Mouse (Mus musculus): ENCODE data around the gene Smad6. TPM values are rescaled to one million over a fixed set of nuclear protein-coding genes. Genes with fewer than 3 reads are reported as not detected.
A peak's percentile ranks its signal among the peaks of the same experiment; 100 is the strongest.

The Smad6 gene
- total and polyA plus RNA-seq, 2 experiments, result 4.1 to 12.6 TPM

GRCm38 (mm10) chr9:63970388-63970787 is 51.5 kb downstream of the Smad6 start:
- peak; percentile 33 for DNase-seq (ENCODE audit: extremely low read depth, low read depth, low spot score)
- no peak overlapping the region for H3K9ac ChIP-seq (ENCODE audit: low read depth, low read length)
- H3K27me3 ChIP-seq (ENCODE audit: control insufficient read depth, insufficient read depth, low read length), result no peaks in the 10 kb centered on the region
- 70% methylated on average over 12 of the region's 12 CpGs for WGBS
- TF ChIP-seq CTCF (IDR thresholded peaks at IDR 0.05; ENCODE audit: low read depth, low read length) (no peak), POLR2A (IDR thresholded peaks at IDR 0.05; ENCODE audit: extremely low read depth, insufficient read depth, low read length) (no peak)
- H3K4me1 ChIP-seq (ENCODE audit: control insufficient read depth, insufficient read depth, low read length), result peaks cover 14% of the 10 kb centered on the region
- no peak overlapping the region for H3K4me3 ChIP-seq (ENCODE audit: insufficient read depth, low read depth, low read length)
- H3K27ac ChIP-seq (replicated peaks; ENCODE audit: insufficient read depth, low read depth, low read length), result peak overlapping the region; percentile 79
- peaks cover 12% of the 10 kb centered on the region; the same call in 1 of the 2 replicates for H3K79me2 ChIP-seq (ENCODE audit: control insufficient read depth, insufficient read depth, low read length)
- H3K36me3 ChIP-seq (ENCODE audit: control insufficient read depth, insufficient read depth, low read length), result no peaks in the 10 kb centered on the region

GRCm38 (mm10) chr9:63969467-63969866 is 52.4 kb downstream of the Smad6 start:
- no peaks in the 10 kb centered on the region for H3K36me3 ChIP-seq (ENCODE audit: control insufficient read depth, insufficient read depth, low read length)
- H3K9ac ChIP-seq (ENCODE audit: low read depth, low read length), result no peak overlapping the region; the same call in 1 of the 2 replicates
- 76% methylated on average over 10 of the region's 10 CpGs for WGBS
- DNase-seq (ENCODE audit: extremely low read depth, low read depth, low spot score), result no peak
- peak overlapping the region; percentile 63 for H3K27ac ChIP-seq (replicated peaks; ENCODE audit: insufficient read depth, low read depth, low read length)
- no peaks in the 10 kb centered on the region for H3K27me3 ChIP-seq (ENCODE audit: control insufficient read depth, insufficient read depth, low read length)
- H3K4me1 ChIP-seq (ENCODE audit: control insufficient read depth, insufficient read depth, low read length), result peaks cover 12% of the 10 kb centered on the region
- peaks cover 16% of the 10 kb centered on the region; the same call in 1 of the 2 replicates for H3K79me2 ChIP-seq (ENCODE audit: control insufficient read depth, insufficient read depth, low read length)
- H3K4me3 ChIP-seq (ENCODE audit: insufficient read depth, low read depth, low read length), result no peak overlapping the region
- no peak for TF ChIP-seq POLR2A (IDR thresholded peaks at IDR 0.05; ENCODE audit: extremely low read depth, insufficient read depth, low read length)
- no peak for TF ChIP-seq CTCF (IDR thresholded peaks at IDR 0.05; ENCODE audit: low read depth, low read length)

GRCm38 (mm10) chr9:63968592-63968991 is 53.3 kb downstream of the Smad6 start:
- no peak overlapping the region for H3K4me3 ChIP-seq (ENCODE audit: insufficient read depth, low read depth, low read length)
- no peaks in the 10 kb centered on the region for H3K36me3 ChIP-seq (ENCODE audit: control insufficient read depth, insufficient read depth, low read length)
- peak overlapping the region; percentile 63 for H3K27ac ChIP-seq (replicated peaks; ENCODE audit: insufficient read depth, low read depth, low read length)
- H3K79me2 ChIP-seq (ENCODE audit: control insufficient read depth, insufficient read depth, low read length), result peaks cover 22% of the 10 kb centered on the region; the same call in 1 of the 2 replicates
- peaks cover 15% of the 10 kb centered on the region for H3K4me1 ChIP-seq (ENCODE audit: control insufficient read depth, insufficient read depth, low read length)
- DNase-seq (ENCODE audit: extremely low read depth, low read depth, low spot score), result peak; percentile 82
- no peaks in the 10 kb centered on the region for H3K27me3 ChIP-seq (ENCODE audit: control insufficient read depth, insufficient read depth, low read length)
- no peak overlapping the region; the same call in 1 of the 2 replicates for H3K9ac ChIP-seq (ENCODE audit: low read depth, low read length)
- 29% methylated on average over 9 of the region's 9 CpGs for WGBS
- no peak for TF ChIP-seq CTCF (IDR thresholded peaks at IDR 0.05; ENCODE audit: low read depth, low read length)
- TF ChIP-seq POLR2A (IDR thresholded peaks at IDR 0.05; ENCODE audit: extremely low read depth, insufficient read depth, low read length), result no peak

- peak overlapping the region; percentile 33 for H3K27ac ChIP-seq (replicated peaks; ENCODE audit: insufficient read depth, low read depth, low read length)
Observed at GRCm38 (mm10) chr9:63967408-63968172, 54.3 kb downstream of the Smad6 start.

GRCm38 (mm10) chr9:63965579-63965981 is 56.3 kb downstream of the Smad6 start:
- 61% methylated on average over 4 of the region's 4 CpGs for WGBS
- Histone ChIP-seq H3K27me3 (ENCODE audit: control insufficient read depth, insufficient read depth, low read length) (no peaks in the 10 kb centered on the region), H3K4me3 (ENCODE audit: insufficient read depth, low read depth, low read length) (no peak overlapping the region), H3K27ac (replicated peaks; ENCODE audit: insufficient read depth, low read depth, low read length) (no peak overlapping the region), H3K9ac (ENCODE audit: low read depth, low read length) (no peak overlapping the region), H3K36me3 (ENCODE audit: control insufficient read depth, insufficient read depth, low read length) (no peaks in the 10 kb centered on the region), H3K79me2 (ENCODE audit: control insufficient read depth, insufficient read depth, low read length) (peaks cover 25% of the 10 kb centered on the region; the same call in 1 of the 2 replicates), H3K4me1 (ENCODE audit: control insufficient read depth, insufficient read depth, low read length) (peaks cover 17% of the 10 kb centered on the region)
- TF ChIP-seq CTCF (IDR thresholded peaks at IDR 0.05; ENCODE audit: low read depth, low read length), result no peak
- no peak for TF ChIP-seq POLR2A (IDR thresholded peaks at IDR 0.05; ENCODE audit: extremely low read depth, insufficient read depth, low read length)
- DNase-seq (ENCODE audit: extremely low read depth, low read depth, low spot score), result no peak

More at GRCm38 (mm10) chr9:63967408-63968172, 54.3 kb downstream of the Smad6 start:
- TF ChIP-seq POLR2A (IDR thresholded peaks at IDR 0.05; ENCODE audit: extremely low read depth, insufficient read depth, low read length), result no peak
- TF ChIP-seq CTCF (IDR thresholded peaks at IDR 0.05; ENCODE audit: low read depth, low read length), result no peak
- no peak overlapping the region for H3K4me3 ChIP-seq (ENCODE audit: insufficient read depth, low read depth, low read length)
- H3K27me3 ChIP-seq (ENCODE audit: control insufficient read depth, insufficient read depth, low read length), result no peaks in the 10 kb centered on the region
- H3K79me2 ChIP-seq (ENCODE audit: control insufficient read depth, insufficient read depth, low read length), result peaks cover 25% of the 10 kb centered on the region; the same call in 1 of the 2 replicates
- H3K4me1 ChIP-seq (ENCODE audit: control insufficient read depth, insufficient read depth, low read length), result peaks cover 18% of the 10 kb centered on the region
- no peak for DNase-seq (ENCODE audit: extremely low read depth, low read depth, low spot score)
- 64% methylated on average over 14 of the region's 14 CpGs for WGBS
- H3K36me3 ChIP-seq (ENCODE audit: control insufficient read depth, insufficient read depth, low read length), result no peaks in the 10 kb centered on the region
- no peak overlapping the region for H3K9ac ChIP-seq (ENCODE audit: low read depth, low read length)

- Histone ChIP-seq H3K79me2 (ENCODE audit: control insufficient read depth, insufficient read depth, low read length) (peaks cover 24% of the 10 kb centered on the region; the same call in 1 of the 2 replicates), H3K4me3 (ENCODE audit: insufficient read depth, low read depth, low read length) (no peak overlapping the region), H3K9ac (ENCODE audit: low read depth, low read length) (no peak overlapping the region), H3K27ac (replicated peaks; ENCODE audit: insufficient read depth, low read depth, low read length) (no peak overlapping the region), H3K27me3 (ENCODE audit: control insufficient read depth, insufficient read depth, low read length) (no peaks in the 10 kb centered on the region), H3K4me1 (ENCODE audit: control insufficient read depth, insufficient read depth, low read length) (peaks cover 10% of the 10 kb centered on the region), H3K36me3 (ENCODE audit: control insufficient read depth, insufficient read depth, low read length) (no peaks in the 10 kb centered on the region)
- no peak for TF ChIP-seq POLR2A (IDR thresholded peaks at IDR 0.05; ENCODE audit: extremely low read depth, insufficient read depth, low read length)
- no peak for DNase-seq (ENCODE audit: extremely low read depth, low read depth, low spot score)
- WGBS, result 79% methylated on average over 6 of the region's 6 CpGs
Observed at GRCm38 (mm10) chr9:63961881-63962280, 60.0 kb downstream of the Smad6 start.
